Mouse (Mus musculus): ENCODE measurements at regions not wholly inside any gene's neighbourhood (a gene's known extent, or its start where the extent isn't known, plus 50 kb on each side); places are given as distances from the start of the nearest gene placed in this dataset.

DNA sequence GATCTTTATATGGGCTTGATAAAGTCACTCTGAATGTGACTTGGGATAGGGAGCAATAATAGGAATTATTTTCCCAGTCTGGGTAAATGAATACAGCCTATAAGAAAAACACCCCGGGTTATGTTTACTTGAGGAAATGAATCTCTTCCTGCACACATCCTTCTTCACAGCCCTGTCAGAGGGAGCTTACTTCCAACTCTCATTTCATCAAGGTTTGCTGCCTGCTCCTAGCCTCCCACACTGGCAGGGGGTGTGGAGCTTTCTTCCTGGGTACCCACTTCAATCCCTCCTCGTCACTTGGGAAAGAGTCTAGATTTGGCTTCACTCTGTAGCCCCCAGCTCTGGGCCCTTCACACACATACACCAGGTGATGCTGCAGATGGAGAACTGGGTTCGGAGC, 389.5 kb downstream of the Ajap1 start:
- TF ChIP-seq CTCF (IDR thresholded peaks at IDR 0.05; ENCODE audit: low read depth, low read length) (no peak), TAL1 (conservative IDR thresholded peaks at IDR 0.05; ENCODE audit: low read depth, low read length) (no peak)

All from G1E (cell line).